Mouse (Mus musculus): ENCODE measurements at regions not wholly inside any gene's neighbourhood (a gene's known extent, or its start where the extent isn't known, plus 50 kb on each side); places are given as distances from the start of the nearest gene placed in this dataset.

DNA sequence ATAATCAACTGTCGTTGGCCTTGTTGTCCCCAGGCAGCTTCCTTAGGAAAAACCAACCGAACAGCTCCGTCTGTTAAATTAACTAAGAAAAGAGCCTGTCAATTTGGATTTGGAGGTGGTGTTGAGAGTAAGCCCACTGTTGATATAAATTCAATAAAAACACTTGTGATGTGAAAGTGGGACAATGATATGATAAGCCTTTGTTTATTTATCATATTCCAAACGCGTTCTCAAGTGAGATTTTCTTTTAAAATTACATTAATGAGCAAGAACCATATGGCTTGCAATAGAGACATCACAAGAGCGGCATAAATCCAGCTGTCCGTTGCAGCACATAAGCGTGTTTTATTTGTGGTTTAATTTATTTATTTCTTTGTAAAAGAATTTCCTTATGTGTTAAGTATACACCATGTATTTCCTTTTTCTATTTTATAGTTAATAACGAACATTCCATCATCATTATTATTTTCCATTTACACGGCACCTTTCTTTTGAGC lies 307.5 kb upstream of the Cwc22 start:
- TF ChIP-seq CTCF (IDR thresholded peaks at IDR 0.05; ENCODE audit: extremely low read depth, insufficient read depth, insufficient read length, insufficient replicate concordance) (no peak), POLR2A (IDR thresholded peaks at IDR 0.05; ENCODE audit: low read depth, low read length) (no peak)

Measured in spleen, adult 2 months (tissue).